In genomic region chr1:163163636-163164035, GRCm38 (mm10) we compare ENCODE assay signal across 13 mouse cellular contexts.
"Had no signal": no experiment of that assay in that cellular context is flagged by ENCODE, and none has a peak within 500 bp of the region (broad histone marks: within the 10 kb centered on the region; RNA-seq: fewer than 3 reads in every experiment).

No protein-coding gene starts in this region.

- ATAC-seq: liver, postnatal 0 days; lung, postnatal 0 days; midbrain, embryonic 13.5 days; midbrain, embryonic 15.5 days had no signal

- DNase-seq: liver, postnatal 0 days; lung, adult 2 months; lung, postnatal 14 days; lung, postnatal 36 days; right cerebral cortex, postnatal 25 days; right cerebral cortex, postnatal 4 days; spleen, adult 18-20 months; thymus, adult 18-20 months; thymus, postnatal 14 days; thymus, postnatal 36 days had no signal
